Mouse (Mus musculus) cerebellum, postnatal 10 days (tissue): ENCODE results near the gene Grin3a.
A peak's percentile ranks its signal among the peaks of the same experiment; 100 is the strongest.
"Not testable (repeated sequence)": the region's sequence is repeated elsewhere in the genome, so short reads cannot be mapped to it uniquely, and the experiment has no call there.

Experiments used
- DNase-seq, 2 experiments: peaks; one replicate each; pipeline ENCODE4 v3.0.0; 2021; ENCODE audit warnings: mixed read lengths in 2 of 2

Gene Grin3a

DNA sequence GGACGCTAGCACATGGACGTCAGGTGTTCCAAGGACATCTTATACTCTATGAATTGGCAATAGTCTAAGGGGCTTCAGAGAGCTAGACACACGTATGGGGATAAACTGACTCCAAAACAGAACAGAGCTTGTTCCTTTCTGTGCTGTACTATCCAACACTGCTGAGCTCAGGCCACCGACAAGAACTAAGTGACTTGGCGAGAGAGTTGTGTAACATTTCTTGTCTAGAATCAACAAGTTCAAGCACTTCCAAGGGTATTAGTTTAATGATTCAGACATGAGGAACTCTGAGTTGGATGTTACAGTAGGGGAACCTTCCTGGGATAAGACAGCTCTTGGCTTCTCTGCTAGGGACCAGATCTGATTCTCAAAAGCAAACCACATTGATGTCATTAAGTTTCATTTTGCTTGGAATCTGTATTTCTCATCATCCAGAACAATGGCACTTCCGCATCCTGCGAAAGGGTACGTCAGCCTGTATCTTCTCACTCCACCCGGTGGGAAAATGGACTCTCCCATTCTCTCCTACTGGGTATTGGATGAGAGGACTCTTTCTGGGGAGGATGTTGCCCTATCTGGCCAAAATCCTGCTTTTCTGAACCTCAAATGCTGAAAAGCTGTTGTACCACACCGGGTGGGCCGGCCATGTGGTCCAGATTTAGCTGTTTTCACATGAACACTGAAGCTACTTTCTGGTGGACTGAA, 165.2 kb downstream of the Grin3a start:
- DNase-seq: no peak

DNA sequence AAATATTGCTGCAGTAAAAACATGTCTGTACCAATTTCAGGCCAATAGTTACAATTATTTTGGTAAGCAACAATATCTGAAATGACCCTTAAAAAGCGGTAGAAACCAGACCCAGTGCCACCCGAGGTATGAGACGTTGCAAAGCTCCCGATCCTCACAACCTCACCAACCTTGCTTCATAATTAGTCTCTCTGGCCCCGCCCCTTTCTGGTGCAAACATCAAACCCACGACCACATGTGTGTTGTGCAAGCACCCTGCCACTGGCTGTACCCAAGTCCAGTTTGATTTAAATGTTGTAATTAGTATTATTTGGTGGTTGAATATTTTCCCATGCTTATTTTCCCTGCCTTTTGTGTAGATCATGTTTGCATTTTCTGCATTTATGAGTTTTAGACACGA, 168.8 kb downstream of the Grin3a start:
- no peak for DNase-seq

DNA sequence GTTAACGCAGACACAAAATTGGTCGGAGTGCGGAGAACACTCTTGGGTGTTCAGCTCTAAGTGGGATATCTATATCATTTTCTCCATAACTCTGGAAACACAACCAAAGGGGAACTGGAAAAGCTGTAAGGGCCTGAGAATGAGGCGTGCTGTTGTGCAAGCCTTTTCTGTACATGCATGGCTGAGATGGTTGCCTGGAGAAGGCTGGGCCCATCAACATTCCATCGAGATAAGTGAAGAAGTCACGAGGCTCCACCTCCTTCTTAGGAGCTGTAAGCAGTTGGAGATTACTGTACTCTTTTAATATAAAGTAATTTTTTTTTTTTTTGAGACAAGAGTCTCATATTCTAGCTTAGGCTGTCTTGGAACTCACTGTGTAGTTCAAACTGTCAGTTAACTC, 169.5 kb downstream of the Grin3a start:
- DNase-seq: no peak

DNA sequence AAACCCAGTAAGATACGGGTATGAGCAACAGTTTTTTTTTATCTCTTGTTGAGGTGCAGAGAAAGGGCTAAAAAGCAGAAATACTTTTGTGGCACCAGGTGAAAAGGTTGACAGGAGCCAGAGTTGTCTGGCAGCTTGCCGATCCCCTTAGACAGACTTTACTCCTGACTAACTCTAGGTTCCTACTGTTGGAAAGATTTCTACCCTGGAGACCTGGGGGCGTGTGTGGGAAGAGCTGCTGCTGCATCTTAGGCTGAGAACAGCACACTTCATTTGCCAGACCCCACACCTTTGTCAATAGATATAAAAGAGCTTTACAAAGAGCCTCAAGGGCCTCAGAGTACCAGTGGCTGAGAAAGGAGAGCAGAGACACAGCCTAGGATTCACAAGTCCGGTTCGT, 180.7 kb downstream of the Grin3a start:
- DNase-seq: no peak

DNA sequence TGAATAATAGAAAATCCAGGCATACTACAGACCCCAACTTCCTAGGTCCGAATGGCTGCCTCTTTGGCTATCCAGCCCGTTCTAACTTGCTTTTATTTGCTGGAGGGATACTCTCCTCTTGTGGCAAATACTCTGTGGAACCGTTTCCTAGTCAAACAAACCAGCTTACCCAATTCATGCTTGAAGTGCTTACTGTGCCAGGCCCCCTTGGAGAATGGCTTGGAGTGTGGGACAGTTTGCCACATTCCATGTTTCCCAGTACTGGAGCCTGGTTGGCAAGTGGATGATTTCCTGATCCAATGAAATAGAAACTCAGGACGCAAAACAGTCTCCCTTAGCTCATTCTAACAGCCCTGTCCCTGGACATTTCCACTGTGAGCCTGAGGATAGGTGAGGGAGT, 183.3 kb downstream of the Grin3a start:
- no peak for DNase-seq

DNA sequence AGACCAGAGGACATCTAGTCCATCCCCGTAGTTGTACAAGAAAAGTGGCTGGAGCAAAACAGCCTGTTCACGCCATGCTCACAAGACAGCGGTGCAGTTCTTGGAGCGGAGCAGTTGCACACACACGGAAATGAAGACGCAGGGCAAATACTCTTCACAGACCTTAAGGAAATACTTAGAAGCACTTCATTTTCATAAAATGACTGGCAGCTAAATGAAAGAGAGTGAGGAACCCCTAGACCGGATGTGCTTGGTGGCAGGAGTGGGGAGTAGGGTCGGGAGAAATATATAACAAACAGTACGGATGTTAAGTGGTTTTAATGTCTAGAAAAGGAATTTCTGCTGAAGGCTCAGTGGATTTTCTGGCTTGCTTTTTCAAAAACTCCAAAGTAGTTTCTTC, 183.9 kb downstream of the Grin3a start:
- DNase-seq: no peak

DNA sequence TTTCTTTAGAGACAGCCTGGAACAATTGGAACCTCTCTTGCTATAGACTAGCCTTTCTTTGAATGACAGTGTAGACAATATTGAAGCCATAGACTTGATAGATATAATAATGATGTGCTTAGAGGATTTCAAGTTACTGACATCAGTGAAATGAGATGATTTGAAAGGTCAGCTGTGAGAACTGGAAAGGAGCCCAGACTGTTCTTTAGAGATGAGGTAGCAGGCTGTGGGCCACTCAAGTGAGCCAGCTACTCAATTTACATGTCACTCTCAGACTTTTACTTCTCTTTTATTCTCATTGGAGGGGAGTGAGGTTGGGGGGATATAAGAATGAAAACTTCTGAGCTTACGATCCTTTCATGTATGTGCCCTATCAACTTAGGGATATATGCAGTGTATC, 186.1 kb downstream of the Grin3a start:
- DNase-seq: peak in 1 of 2 experiments; percentile 17

DNA sequence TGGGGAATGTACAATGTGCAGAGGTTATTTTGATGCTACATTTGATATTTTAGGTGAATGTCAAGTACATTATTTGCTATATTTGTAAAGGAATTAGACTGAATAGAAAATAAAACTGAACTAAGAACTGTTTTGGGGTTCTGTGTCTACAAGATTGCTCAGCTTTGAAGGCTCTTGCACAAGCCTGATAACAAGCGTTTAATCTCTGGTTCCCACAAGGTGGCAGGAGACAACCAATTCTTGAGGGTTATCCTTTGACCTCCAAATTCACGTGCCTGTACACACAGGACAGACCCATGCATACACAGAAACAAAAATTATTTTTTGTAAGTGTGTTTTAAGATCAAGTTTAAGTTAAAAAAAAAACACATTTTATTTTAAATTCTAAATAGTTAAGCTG, 205.6 kb downstream of the Grin3a start:
- no peak for DNase-seq

DNA sequence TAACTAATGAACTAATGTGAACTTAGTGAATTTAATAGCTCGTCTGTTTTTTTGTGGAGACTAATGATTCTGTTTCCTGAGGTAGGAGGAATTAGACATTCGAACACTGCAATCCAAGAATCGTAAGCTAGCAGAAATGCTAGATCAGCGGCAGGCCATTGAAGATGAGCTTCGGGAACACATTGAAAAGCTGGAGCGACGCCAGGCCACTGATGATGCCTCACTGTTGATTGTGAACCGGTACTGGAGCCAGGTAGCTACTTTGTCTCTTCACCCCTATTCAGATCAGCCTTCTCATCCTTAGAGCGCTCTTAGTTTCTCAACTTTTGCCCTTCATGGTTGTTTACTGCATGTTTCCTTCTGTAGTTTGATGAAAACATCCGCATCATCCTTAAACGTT, 207.7 kb downstream of the Grin3a start:
- DNase-seq: peak; percentile 30 to 32

DNA sequence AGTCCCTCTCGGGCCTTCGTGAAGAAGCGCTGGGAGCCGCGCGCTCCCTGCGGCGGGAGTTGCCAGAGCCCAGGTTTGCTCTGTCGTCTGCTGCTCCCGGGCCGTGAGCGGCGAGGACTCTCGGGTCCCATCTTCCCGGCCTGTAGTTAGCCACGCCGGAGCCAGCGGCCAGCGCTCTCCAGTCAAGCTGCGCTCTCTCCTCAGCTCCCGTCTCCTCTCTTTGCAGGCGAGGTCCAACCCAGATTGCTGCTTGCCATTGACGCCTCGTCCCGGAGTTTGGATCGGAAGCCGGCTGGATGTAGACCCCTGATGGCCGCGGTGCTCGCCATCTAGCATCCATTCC, 213.4 kb downstream of the Grin3a start:
- no peak for DNase-seq

DNA sequence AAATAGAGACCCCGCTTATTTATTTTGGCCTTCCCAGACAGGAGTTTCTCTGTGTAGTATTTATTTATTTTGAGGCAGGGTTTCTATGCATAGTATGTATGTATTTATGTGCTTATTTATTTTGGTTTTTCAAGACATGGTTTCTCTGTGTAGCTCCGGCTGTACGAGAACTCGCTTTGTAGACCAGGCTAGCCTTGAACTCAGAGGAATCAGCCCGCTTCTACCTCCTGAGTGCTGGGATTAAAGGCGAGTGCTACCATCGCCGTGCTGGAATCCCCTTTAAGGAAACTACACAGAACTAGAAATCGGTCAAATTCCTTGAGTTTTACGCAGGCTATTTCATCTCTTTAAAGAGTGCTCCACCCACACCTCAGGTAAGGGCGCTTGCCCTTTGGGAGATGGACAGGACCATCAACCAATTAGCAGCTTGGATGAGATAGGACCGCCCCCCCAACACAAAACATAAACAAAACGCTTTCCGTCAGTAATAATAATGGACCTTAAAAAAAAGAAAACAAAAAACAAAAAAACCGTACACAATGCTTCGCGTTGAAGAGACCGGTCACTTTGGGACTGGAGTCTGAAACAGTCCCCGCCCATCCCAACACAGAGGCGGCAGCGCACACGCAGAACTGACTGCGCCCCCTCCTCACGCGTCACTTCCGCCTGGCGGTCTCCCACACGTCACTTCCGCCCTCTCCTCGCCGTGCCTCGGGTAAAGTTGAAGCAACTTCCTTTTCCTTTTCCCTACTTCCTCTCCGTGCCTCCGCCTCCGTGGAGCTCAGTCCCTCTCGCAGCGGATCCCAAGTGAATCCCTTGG, 214.0 kb downstream of the Grin3a start, which contains the start of gene Rnf20:
Gene Rnf20 (plus strand): TSS at position 688 of the 820 bp plus-strand sequence.
- DNase-seq: peak; percentile 98

DNA sequence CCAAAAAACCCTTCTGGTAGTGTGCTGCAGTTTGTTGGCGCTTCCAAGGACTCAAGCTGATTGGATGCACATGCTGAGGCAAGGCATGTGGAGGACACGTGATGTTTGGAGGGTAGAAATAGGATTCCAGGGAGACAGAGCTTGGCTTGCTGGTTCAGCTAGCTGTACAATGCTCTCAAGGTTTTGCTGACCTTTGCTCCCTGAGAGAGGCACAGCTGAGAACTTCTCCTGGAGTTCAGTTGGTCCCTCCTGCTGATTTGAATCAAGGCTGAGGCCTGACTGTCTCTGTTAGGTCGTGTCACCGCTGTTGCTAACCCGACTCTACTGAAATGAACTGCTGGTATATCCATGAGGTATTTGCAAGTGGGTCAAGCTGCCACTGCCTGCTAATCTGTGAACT, 216.6 kb downstream of the Grin3a start:
- DNase-seq: no peak

DNA sequence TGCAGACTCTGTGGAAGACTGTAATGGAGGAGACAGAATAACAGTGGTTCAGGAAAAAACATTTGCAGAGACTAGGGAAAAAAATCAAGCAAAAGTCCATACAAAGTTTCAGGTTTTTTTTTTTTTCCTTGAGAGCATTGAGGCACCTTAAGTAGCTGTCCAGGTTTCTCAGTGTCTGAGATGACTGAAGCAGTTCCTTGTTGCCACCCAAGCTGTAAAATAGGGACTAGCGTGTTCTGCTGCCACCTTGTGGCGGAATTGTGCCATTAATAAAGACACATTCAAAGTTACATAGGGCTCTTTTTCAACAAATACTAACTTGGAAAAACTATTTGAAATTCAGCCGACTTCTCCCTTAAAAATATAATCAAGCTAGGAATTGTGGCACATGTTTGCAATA, 218.6 kb downstream of the Grin3a start:
- DNase-seq: peak; percentile 82 to 84

DNA sequence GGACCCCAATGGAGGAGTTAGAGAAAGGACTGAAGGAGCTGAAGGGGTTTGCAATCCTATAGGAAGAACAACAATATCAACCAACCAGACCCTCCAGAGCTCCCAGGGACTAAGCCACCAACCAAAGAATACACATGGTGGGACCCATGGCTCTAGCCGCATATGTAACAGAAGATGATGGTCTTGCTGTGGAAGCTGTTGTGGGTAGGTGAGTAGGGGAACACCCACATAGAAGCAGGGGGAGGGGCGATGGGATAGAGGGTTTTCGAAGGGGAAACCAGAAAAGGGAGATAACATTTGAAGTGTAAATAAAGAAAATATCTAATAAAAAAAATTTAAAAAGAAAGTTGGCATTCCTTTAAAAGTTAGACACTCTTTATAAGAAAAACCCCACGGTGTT, 220.6 kb downstream of the Grin3a start:
- DNase-seq: not testable (repeated sequence)

DNA sequence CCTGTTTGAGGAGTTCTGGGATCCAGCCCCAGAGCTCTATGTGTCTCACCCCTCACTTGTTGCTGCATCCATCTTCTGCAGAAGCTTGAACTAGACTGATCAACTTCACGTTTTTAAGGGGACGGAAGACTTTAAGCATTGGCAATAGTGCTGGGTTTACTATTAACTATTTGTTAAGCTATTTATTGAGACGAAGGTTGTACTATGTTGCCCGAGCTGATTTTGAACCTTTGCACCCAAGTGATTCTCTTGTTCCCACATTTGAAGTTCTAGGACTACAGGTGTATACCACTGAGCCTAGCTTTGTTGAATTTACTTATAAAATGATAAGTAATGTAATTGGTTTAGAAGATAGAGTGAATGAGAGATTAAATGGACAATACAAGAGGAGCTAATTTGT, 221.6 kb downstream of the Grin3a start:
- DNase-seq: no peak

DNA sequence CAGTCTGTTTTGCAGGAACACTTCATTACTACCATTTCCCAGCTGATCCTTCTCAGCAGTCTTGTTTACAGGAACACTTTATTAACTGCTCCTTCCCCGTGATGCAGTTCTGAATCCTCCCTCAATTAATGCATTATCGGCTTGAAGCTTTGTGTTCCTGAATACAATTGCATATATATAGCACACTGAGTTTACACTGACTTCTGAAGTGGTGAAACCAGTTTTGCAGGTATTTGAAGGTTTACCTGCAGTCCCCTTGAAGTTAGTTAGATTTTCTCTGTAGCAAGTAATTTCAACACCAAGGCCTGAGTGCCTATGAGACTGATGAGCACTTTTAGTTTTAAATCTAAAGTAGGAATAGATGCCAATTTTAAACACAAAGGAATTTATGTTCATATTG, 223.3 kb downstream of the Grin3a start:
- DNase-seq: no peak

DNA sequence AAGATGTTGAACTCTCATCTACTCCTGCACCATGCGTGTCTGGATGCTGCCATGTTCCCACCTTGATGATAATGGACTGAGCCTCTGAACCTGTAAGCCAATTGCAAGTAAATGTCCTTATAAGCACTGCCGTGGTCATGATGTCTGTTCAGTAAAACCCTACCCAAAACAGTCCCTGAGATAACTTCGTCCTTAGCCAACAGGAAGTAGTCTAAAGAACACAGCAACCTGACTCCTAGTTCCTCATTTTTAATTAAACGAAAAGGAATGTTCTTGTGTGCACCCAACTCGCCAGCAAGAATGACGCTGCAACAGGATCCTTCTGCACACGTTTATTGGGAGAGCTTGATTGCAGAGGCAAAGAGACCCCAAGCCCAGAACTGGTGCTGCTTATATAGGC, 225.7 kb downstream of the Grin3a start:
- not testable (repeated sequence) for DNase-seq

DNA sequence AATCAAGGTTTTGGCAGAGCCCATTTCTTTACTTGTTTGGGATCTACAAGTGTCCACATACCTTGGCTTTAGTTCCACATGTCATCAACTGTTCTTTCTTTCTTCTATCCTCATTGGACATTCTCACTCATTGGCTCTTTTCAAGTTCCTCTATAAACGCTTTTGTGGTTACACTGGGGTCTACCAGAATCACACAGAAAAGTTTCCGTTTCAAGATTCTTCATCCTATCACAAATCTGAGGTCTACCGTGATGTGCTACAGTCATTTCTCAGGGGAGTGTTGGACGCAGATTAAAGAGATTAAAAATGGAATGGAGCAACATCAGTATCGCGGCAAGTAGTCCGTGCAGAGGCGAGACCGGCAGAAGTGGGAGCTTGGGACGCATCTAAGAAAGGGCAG, 228.6 kb downstream of the Grin3a start:
- no peak for DNase-seq
